Mouse (Mus musculus): ENCODE data around the gene Ttc38. TPM values are rescaled to one million over a fixed set of nuclear protein-coding genes. Genes with fewer than 3 reads are reported as not detected.

The Ttc38 gene
- polyA plus RNA-seq, 1 experiment = 12.6 TPM

DNA sequence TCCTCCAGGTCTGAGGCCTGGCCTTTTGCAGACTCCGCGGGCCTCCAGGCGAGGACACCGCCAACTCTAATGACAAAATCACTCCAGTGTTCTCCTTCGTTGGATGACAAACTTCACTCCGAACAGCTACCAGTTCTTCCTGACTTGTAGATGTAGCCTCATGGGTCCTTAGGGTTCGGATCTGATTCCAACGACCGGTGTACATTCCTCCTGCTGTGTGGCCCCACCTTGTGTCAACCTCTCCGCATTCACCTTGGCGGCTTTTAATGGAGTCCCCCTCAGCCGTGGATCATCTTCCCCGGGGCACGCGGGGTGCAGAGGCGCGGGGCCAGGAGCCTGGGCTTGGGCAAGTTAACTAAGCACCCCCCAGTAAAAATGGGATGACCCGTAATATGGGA lies 47.4 kb downstream of the Ttc38 start:
- peaks cover 12% of the 10 kb centered on the region for H3K4me1 ChIP-seq (ENCODE audit: control insufficient read depth, insufficient read depth, low read length)
- peak overlapping the region; percentile 82 for H3K4me3 ChIP-seq (ENCODE audit: insufficient read depth, low read length)
- H3K27ac ChIP-seq (ENCODE audit: insufficient read depth, low read depth, low read length) = peak overlapping the region; percentile 37
- TF ChIP-seq POLR2A (IDR thresholded peaks at IDR 0.05; ENCODE audit: borderline replicate concordance, low read depth, low read length) (no peak), CTCF (IDR thresholded peaks at IDR 0.05; ENCODE audit: low read depth, low read length) (no peak)

DNA sequence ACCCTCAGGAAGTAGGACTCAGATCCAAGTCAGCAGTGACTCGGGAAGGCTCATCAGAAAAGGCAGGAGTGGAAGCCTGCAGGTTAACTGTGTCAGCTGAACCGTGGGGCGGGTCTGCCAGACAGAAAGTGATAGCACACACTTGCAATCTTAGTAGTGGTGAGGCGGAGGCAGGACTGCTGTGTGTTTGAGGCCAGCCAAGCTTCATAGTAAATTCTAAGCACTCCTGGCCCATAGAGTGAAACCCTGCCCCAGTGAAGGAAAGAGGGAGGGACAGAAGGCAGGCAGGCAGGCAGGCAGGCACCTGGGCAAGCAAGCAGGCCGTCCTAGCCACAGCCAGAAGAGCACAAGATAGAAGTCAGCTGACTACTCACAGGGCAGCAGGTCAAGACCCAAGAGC lies 53.5 kb downstream of the Ttc38 start:
- TF ChIP-seq POLR2A (IDR thresholded peaks at IDR 0.05; ENCODE audit: borderline replicate concordance, low read depth, low read length) (no peak), CTCF (IDR thresholded peaks at IDR 0.05; ENCODE audit: low read depth, low read length) (no peak)
- Histone ChIP-seq H3K4me1 (ENCODE audit: control insufficient read depth, insufficient read depth, low read length) (peaks cover 2% of the 10 kb centered on the region; the same call in 1 of the 2 replicates), H3K27ac (ENCODE audit: insufficient read depth, low read depth, low read length) (no peak overlapping the region), H3K4me3 (ENCODE audit: insufficient read depth, low read length) (no peak overlapping the region)

DNA sequence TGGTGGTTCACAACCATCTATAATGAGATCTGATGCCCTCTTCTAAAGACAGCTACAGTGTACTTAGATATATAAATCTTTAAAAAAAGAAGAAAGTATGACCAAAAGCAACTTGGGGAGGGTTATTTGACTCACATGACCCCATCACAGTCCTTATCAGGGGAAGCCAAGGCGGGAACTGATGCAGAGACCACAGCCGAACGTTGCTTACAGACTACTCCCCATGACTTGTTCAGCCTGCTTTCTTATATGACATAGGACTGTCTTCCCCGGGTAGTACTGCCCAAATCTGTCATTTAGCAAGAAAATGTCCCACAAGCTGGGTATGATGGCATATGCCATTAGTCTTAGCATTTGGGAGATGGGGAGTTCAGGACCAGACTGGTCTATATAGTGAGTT lies 57.1 kb downstream of the Ttc38 start:
- TF ChIP-seq POLR2A (IDR thresholded peaks at IDR 0.05; ENCODE audit: borderline replicate concordance, low read depth, low read length) (no peak), CTCF (IDR thresholded peaks at IDR 0.05; ENCODE audit: low read depth, low read length) (no peak)
- Histone ChIP-seq H3K4me1 (ENCODE audit: control insufficient read depth, insufficient read depth, low read length) (no peaks in the 10 kb centered on the region), H3K27ac (ENCODE audit: insufficient read depth, low read depth, low read length) (no peak overlapping the region), H3K4me3 (ENCODE audit: insufficient read depth, low read length) (no peak overlapping the region)

DNA sequence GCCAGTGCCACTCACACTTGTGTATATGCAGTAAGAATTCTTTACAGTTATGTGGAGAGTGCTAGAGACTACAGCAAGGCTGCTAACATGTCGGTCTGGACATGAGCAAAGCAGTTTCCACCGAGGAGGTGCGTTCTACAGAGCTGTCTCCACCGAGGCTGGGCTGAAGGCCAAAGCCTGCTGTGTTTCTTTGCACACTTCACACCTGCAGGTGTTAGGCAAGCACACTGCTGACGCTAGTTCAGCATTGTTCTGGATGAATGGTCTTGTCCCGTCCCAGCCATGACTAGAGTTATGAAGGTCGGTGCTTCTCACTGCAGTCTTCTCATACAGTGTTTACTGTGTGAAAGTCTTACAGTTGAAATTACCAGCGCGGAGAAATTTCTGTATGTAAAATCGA lies 59.9 kb downstream of the Ttc38 start:
- TF ChIP-seq CTCF (IDR thresholded peaks at IDR 0.05; ENCODE audit: low read depth, low read length) = no peak
- TF ChIP-seq POLR2A (IDR thresholded peaks at IDR 0.05; ENCODE audit: borderline replicate concordance, low read depth, low read length) = no peak
- Histone ChIP-seq H3K4me3 (ENCODE audit: insufficient read depth, low read length) (no peak overlapping the region), H3K27ac (ENCODE audit: insufficient read depth, low read depth, low read length) (no peak overlapping the region), H3K4me1 (ENCODE audit: control insufficient read depth, insufficient read depth, low read length) (no peaks in the 10 kb centered on the region)

DNA sequence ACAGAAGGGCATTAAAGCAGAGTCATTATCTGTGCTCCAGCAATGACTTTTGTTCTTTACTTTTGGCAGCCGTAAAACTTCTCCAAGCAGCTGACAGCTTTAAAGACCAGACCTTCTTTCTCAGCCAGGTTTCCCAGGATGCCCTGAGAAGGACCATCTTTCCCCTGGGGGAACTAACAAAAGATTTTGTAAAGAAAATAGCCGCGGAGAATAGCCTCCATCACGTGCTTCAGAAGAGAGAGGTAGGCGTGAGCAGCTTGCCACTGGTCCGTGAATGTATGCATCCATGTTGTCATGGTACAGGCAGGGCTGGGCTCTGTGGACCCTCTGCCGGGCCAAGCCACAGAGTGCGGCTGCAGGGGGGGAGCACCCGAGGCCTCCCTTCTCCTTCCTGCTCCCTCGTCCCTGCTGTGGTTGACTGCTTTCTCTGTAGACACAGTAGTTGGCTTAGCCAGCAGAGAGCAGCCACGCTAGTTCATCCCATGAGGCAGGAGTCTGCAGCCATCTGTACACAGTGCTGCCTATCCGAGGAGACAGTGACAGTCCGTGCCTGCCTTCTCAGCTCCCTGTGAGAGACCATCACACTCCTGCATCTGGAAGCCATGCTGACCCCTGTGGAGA lies 60.5 kb downstream of the Ttc38 start:
- H3K27ac ChIP-seq (ENCODE audit: insufficient read depth, low read depth, low read length) = no peak overlapping the region
- no peak for TF ChIP-seq CTCF (IDR thresholded peaks at IDR 0.05; ENCODE audit: low read depth, low read length)
- H3K4me1 ChIP-seq (ENCODE audit: control insufficient read depth, insufficient read depth, low read length) = no peaks in the 10 kb centered on the region
- no peak overlapping the region for H3K4me3 ChIP-seq (ENCODE audit: insufficient read depth, low read length)

DNA sequence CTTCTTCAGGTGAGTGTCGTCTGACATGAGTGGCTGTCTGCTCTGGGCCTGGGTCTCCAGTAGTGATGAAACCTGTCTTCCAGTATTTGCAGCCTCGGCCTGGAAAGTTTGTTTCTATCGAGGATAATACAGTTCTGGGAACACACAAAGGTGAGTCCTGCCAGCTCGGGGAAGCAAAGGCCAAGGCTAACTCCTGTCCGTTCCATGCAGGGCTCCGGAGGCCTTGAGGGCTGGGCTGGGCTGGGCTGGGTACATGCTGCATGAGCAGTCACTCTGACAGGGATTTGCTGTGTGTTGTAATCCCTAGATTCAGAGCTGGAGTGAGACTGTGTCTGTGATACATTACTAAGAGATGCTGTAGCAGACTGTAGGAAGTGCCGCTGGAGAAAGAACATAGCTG lies 61.8 kb downstream of the Ttc38 start:
- Histone ChIP-seq H3K4me3 (ENCODE audit: insufficient read depth, low read length) (no peak overlapping the region), H3K4me1 (ENCODE audit: control insufficient read depth, insufficient read depth, low read length) (no peaks in the 10 kb centered on the region), H3K27ac (ENCODE audit: insufficient read depth, low read depth, low read length) (no peak overlapping the region)
- TF ChIP-seq CTCF (IDR thresholded peaks at IDR 0.05; ENCODE audit: low read depth, low read length) (no peak), POLR2A (IDR thresholded peaks at IDR 0.05; ENCODE audit: borderline replicate concordance, low read depth, low read length) (no peak)

DNA sequence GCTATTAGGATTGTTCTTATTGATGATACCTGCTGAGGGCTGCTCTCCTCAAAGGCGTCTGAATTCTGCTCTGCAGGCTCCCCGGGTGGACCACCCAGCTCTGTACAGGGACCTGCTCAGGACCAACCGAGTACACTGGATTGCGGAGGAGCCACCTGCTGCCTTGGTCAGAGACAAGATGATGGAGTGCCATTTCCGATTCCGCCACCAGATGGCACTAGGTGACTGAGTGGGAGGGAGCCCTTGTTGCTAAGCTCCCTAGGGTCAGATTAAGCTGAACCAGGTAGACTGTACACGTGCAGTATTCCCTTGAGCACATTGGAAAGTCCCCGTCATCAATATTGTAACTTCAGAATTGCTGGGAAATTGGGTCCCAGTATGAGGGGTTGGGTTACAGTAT lies 64.2 kb downstream of the Ttc38 start:
- no peak overlapping the region for H3K27ac ChIP-seq (ENCODE audit: insufficient read depth, low read depth, low read length)
- TF ChIP-seq CTCF (IDR thresholded peaks at IDR 0.05; ENCODE audit: low read depth, low read length) (peak; percentile 84), POLR2A (IDR thresholded peaks at IDR 0.05; ENCODE audit: borderline replicate concordance, low read depth, low read length) (no peak)
- H3K4me3 ChIP-seq (ENCODE audit: insufficient read depth, low read length) = no peak overlapping the region
- H3K4me1 ChIP-seq (ENCODE audit: control insufficient read depth, insufficient read depth, low read length) = no peaks in the 10 kb centered on the region

DNA sequence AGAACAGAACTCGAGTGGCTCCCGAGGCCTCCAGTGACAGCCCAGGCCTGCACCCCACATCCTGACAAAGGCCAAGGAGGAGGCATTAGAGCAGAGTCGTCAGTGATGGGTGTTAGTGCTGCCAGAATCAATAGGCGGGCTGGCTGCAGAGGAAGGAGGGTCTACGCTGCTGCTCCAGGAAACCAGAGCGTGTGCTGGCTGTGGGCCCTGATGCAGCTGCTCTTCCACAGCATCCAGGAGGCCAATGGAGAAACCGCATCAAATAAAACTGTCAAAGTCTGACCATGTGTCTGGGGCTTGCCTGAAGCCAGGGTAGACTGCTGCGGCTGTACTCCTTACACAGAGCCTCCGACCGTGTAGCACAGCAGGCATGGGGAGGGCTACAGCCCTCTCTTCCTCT lies 65.0 kb downstream of the Ttc38 start:
- TF ChIP-seq POLR2A (IDR thresholded peaks at IDR 0.05; ENCODE audit: borderline replicate concordance, low read depth, low read length) = no peak
- Histone ChIP-seq H3K27ac (ENCODE audit: insufficient read depth, low read depth, low read length) (no peak overlapping the region), H3K4me1 (ENCODE audit: control insufficient read depth, insufficient read depth, low read length) (no peaks in the 10 kb centered on the region), H3K4me3 (ENCODE audit: insufficient read depth, low read length) (no peak overlapping the region)

DNA sequence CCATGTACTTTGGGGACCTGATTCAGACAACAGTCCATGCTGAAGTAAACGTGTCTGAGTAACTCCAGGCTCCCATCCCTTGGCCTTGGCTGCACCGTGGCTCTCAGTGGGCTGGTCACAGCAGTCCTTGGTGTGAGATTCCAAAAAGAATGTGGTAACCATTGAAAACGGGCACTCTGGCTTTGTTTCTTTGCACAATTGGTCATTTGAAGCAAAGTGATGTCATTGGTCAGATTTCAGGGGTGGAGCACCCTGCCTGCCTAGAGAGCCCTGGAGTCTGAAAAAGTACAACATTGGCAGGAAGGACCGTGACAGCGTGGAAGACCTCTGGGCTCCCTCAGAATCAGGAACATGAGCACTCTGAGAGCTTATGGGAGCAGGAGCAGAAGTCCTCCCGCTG lies 67.3 kb downstream of the Ttc38 start:
- H3K4me3 ChIP-seq (ENCODE audit: insufficient read depth, low read length) = no peak overlapping the region
- no peaks in the 10 kb centered on the region for H3K4me1 ChIP-seq (ENCODE audit: control insufficient read depth, insufficient read depth, low read length)
- no peak for TF ChIP-seq CTCF (IDR thresholded peaks at IDR 0.05; ENCODE audit: low read depth, low read length)
- no peak overlapping the region for H3K27ac ChIP-seq (ENCODE audit: insufficient read depth, low read depth, low read length)

DNA sequence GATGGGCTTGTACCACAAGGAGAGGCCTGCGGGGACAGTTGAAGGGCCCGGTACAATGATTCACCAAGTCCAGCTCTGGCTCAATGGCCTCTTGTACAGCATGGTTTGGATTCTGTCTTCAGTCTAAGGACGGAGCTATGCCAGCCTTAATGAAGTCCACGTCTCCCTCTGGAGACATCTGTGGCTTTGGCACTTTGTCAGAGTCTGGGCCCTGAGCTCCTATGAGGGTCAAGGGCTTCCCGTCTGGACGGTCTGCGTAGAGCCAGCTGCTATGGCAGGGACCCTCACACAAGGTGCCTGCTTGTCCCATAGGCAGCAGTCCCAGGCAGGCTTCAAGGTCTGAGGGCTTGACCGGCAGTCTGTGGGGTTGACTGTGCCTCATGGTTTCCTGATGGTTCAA lies 68.2 kb downstream of the Ttc38 start:
- Histone ChIP-seq H3K4me1 (ENCODE audit: control insufficient read depth, insufficient read depth, low read length) (0 out of 2 replicates have a peak, but pooled peaks cover 2% of the 10 kb centered on the region), H3K27ac (ENCODE audit: insufficient read depth, low read depth, low read length) (no peak overlapping the region), H3K4me3 (ENCODE audit: insufficient read depth, low read length) (no peak overlapping the region)
- TF ChIP-seq POLR2A (IDR thresholded peaks at IDR 0.05; ENCODE audit: borderline replicate concordance, low read depth, low read length) (no peak), CTCF (IDR thresholded peaks at IDR 0.05; ENCODE audit: low read depth, low read length) (no peak)

DNA sequence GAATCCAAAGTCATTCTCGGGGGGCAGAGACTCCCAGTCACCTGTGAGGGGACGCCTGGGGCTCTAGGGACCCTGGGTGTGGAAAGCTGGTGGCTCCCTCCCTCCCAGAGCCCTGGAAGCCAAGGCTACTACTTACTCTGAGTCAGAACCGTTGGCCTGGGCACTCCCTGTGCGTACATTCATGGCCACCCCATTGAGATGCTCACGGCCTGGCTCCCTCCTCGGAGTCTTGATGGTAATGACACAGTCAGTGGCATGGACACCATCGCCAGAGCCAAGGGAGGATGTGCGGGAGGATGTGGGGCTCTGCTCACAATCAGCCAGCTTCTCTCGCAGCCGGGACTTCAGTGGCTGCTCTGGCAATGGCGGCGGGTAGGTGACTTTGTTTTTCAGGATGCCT lies 68.7 kb downstream of the Ttc38 start:
- TF ChIP-seq POLR2A (IDR thresholded peaks at IDR 0.05; ENCODE audit: borderline replicate concordance, low read depth, low read length) (no peak), CTCF (IDR thresholded peaks at IDR 0.05; ENCODE audit: low read depth, low read length) (no peak)
- 0 out of 2 replicates have a peak, but pooled peaks cover 2% of the 10 kb centered on the region for H3K4me1 ChIP-seq (ENCODE audit: control insufficient read depth, insufficient read depth, low read length)
- no peak overlapping the region for H3K4me3 ChIP-seq (ENCODE audit: insufficient read depth, low read length)
- H3K27ac ChIP-seq (ENCODE audit: insufficient read depth, low read depth, low read length) = no peak overlapping the region
